Mouse (Mus musculus) brain, adult 2 months (tissue): ENCODE results near the gene Dpagt1.
"Not testable (repeated sequence)": the region's sequence is repeated elsewhere in the genome, so short reads cannot be mapped to it uniquely, and the experiment has no call there.

Experiments
- DNase-seq: peaks from one replicate; pipeline ENCODE4 v3.0.0; 2011; ENCODE audit warnings: low read depth, low spot score

Gene Dpagt1

DNA sequence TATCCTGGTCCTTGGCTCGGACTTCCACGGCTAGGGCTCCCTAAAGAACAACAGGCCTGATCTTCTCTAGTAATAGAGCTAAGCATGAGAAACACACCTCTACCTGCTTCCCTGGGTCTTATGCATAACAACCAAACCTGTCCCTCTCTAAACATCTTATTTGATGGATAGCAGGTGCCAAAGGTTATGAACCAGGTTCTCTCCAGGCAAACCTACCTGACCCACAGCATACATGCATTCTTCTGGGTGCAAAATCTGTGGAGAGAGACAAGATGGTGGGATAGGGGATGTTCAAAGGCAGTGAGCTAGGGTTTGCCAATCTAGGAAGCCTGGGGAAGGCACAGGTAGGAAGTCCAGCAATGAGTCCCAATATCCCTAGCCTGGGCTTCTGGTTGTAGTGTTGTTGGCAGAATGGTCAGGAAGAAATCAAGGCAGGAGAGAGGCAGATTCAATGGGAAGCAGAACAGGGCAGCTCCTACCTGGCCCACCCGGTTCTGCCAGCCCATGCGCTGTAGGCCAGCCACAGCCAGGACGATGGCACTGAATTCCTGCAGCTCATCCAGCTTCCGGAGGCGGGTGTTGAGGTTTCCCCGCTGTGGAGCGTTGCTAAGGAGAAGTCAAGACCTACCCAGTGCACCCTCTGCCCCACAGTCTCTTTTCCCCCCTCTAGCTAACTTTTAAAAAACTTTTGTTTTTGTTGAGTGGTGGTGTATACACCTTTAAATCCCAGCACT lies 11.8 kb downstream of the Dpagt1 start:
- DNase-seq: no peak

DNA sequence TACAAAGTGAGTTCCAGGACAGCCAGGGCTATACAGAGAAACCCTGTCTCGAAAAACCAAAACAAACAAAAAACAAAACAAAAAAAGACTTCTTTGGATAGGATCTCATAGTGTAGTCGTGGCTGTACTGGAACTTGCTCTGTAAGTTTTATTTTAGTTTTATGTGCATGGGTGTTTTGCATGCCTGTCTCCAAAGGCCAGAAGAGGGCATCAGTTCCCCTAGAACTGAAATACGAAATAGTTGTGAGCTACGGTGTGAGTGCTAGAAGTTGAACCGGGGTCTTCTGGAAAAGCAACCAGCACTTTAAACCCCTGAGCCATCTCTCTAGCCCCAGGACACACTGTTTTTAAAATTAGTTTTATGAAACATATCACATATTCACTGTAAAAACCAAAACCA lies 12.8 kb downstream of the Dpagt1 start:
- DNase-seq: no peak

DNA sequence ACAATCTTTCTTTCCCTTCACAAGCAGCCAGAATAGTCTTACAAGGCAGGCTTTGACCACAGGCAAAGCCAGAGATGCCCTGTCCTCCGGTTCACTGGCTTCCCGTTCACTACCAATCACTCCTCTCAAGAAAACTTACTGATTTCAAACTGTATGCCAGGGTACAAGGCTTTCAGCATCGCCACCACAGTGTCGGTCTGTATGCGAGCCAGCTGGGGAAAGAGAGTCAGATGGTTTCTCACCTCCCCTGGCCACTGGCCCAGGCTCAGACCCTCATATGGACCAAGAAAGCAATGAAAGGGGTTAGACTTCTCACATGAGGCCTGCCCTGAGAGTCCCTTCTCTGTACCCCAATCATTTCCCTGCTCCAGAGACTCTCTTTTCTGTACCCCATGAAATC lies 15.7 kb downstream of the Dpagt1 start:
- DNase-seq: no peak

DNA sequence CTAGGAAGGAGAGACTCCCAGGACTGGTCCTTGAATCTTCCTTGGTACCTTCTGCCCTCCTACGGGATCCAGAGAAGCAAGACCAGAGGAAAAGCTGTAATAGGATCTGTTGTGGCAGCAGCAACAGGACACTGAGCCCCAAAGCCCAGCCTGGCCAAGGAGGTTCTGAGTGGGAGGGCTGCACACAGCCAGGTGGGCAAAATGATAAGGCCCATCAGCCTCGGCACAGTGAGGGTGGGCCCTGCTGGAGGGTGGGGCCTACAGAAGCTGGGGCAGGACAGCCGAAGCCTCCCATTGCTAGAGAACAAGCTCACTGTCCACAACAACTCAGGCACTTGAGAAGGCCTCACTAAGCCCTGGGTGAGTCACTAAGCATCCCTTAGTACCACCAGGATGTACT lies 16.4 kb downstream of the Dpagt1 start:
- no peak for DNase-seq

DNA sequence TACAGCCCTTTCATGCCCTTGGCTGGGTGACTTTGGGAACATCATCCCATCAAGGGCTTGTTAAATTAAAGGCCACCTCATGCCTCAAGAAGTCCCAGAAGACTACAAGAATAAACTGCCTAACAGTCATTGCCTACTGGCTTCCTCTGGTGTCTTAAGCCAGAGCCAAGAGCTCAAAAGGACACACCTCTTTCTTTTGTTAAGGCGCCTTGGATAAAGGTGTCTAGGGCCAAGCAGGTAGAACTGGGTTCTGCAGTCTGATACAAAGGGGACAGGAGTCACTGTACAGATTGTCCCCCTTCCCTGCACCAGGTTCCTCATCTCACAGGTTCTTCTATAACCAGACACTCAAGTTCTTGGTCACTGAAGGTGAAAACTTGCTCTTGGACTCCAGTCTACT lies 16.8 kb downstream of the Dpagt1 start:
- no peak for DNase-seq

DNA sequence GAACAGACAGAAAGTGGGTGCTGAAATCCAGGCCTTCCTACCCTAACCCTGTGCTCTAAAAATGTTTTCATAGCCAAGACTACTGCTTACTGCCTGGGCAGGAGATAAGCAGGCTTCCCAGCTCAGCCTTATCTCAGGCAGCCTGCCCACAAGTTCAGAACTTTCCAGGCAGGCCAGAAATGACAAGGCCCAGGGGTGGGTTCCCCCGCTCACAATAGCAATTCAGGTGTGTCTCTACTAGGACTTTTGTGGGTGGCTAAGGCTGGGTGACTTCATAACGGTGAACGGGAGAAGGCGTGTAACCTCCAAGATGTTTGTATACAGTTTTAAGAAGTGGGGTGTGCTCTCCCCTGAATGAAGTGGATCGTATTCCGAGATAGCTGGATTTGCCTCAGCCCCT lies 17.5 kb downstream of the Dpagt1 start:
- DNase-seq: peak; percentile 24

DNA sequence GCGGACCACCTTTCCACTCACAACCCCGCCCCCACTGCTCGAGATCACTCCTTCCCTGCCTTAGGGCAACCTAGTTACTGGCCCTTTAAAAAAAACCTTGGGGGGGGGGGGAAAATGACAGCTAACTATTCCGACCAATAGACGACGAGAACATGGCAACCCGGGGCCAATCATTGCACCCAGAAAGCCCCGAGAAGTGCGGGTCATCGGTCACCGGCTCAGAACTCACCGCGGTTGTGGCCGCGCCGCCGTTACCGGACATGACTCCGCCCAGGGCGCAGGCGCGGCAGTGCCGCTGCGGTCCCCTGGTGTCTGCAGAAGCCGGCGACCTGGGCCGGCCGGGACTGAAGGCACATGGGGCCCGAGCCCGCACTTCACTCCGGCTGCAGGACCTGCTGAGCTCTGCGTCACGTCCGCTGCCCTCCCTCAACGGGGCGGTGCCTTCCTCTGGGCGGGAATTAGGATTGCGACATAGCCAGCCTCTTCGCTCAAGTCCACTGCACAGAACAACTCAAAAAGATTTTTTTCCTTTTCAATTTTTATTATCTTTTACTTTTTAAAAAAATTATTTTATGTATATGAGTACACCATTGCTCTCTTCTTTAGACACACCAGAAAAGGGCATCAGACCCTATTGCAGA lies 18.1 kb downstream of the Dpagt1 start, which contains the start of gene Hmbs:
TSS of gene Hmbs (minus strand) at position 448 of the 641 bp plus-strand sequence.
- DNase-seq: peak; percentile 97

DNA sequence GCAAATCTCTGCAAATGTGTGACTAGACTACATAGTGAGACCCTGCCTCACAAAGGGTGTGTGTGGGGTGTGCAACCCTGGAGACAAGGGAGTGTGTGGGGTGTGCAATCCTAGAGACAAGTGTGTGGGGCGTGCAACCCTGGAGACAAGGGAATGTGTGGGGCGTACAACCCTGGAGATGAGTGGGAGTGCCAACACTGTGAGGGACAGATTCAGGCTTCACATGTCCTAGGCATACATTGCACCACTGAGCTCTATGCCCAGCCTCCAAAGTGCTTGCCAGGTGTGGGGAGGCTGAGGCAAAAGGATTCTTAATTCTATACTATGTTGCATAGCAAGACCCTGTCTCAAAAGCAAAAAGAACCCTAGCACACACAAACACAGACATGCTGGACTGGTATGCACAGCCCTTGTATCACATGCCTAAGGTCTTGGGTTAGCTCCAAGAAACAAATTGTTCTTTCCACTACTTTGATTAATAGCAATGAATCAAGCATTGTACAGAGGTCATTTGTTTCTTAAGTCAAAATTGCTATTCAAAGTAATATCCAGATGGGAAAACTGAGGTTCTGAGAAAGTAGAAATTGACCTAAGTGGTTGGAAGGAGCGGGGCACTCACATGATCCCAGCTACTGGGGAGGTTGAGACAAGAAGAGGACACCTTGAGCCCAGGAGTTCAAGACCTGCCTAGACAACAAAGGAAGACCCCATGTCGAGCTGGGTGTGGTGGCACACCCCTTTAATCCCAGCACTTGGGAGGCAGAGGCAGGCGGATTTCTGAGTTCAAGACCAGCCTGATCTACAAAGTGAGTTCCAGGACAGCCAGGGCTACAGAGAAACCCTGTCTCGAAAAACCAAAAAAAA lies 20.0 kb downstream of the Dpagt1 start:
- peak; percentile 47 for DNase-seq

DNA sequence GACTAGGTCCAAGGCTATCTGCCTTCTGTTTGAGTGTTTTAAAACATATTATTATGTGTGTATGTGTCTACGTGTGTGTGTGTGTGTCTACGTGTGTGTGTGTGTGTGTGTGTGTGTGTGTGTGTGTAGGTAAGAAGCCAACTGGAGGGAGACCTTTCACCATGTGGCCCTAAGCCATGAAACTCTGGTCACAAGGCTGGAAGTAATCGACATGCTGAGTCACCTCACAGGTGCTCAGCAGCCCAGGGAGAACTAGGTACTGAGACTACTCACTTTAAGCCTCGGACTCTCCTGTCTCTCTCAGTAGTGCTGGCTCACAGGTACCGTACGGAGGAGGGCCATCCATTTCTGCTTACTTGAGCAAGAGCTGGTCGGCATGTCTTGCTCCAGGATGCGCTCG lies 21.3 kb downstream of the Dpagt1 start:
- no peak for DNase-seq

DNA sequence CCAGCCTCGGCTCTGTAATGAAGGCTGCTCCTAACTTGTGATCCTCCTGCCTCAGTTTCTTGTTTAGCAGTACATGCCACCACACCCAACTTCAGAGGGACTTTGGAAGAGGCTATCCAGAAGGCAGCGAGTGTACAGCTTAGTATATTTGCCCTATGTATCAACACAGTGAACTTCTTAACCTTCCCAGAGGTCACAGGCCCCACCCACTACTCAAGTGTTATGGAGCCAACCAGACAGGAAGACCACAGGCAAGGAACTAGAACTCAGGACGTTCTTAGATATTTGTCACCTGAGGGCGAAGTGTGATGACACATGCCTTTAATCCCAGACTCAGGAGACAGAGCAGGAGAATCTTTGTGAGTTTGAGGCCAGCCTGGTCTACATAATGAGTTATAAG lies 21.8 kb downstream of the Dpagt1 start:
- no peak for DNase-seq

DNA sequence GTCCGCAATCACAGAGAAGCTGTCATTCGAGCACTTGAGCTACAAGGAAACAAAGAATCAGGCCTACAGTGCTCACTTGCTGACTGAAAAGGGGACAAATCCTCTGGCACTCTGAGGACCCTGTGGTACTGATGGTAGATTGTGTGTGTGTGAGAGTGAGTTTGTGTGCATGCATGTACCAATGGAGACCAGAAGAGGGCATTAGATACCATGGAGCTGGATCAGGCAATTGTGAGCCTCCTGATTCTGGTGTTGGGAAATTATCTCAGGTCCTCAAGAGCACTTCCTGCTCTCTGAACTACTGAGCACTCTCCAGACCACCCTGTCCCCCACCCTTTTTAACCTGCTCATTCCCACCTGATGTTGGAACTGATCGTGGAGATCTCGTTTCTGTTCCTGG lies 22.7 kb downstream of the Dpagt1 start:
- DNase-seq: no peak

DNA sequence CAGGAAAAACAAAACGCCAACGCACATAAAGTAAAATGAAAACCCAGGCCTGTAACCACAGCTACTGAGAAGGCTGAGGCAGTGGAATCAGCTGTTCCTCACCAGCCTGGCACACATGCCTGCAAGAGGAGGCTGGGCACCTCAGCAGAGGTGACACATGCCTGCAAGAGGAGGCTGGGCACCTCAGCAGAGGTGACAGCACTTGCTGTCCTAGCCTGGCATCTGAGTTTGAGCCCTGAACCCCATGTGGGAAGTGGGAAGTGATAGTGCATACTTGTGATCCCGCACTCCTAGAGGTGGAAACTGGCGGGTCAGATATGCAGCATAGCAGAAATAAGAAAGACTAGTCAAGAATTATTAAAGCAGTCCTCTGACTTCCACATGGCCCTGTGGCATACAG lies 25.6 kb downstream of the Dpagt1 start:
- DNase-seq: peak; percentile 45

DNA sequence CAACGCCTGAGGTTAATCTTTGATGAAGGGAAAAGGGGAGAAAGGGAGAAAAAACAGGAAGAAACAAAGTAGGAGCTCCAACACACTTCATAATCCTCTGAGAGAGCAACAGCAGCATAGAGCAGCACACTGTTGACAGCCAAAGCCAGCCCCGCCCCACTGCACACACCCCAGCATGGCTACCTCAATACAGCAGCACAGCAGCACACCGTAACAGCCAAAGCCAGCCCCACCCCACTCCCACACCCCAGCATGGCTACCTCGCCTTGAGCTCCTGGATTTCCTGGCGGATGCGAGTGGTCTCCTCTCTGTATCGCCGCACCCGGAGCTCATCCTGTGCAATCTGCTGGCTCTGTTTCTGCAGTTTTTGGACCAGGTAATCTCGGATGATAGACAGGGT lies 26.5 kb downstream of the Dpagt1 start:
- DNase-seq: no peak

DNA sequence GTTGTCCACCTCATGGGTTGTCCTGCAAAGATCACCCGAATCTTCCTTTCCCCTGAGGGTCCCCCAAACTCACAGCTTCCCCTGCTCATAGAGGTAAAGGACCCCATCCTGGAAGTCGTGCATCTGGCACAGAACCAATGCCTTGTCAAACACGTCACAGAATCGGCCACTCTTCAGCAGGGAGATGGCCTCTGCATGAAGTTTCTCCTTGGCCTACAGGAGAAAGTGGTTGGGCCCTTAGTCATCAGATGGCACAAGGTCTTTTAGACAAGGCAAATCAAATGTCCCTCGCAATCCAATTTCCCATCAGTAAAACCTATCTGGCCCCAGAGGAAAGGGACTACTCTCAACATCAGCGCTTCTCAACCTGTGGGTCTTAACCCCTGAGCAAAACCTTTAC lies 27.3 kb downstream of the Dpagt1 start:
- DNase-seq: no peak

DNA sequence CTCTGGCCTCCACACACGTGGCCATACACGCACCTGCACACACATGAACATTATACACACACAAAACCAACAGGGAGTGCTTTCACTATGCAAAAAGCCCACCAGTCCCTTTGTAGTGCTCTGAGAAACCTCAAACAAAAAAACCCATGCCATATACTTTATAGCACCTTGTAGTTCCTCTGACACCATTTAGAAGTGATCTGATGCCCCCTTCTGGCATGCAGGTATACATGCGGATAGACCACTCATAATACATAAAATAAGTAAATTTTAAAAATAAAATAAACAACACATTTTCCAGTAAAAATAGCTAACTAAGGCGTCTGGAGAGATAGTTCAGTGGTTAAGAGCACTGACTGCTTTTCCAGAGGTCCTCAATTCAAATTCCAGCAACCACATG lies 31.4 kb downstream of the Dpagt1 start:
- DNase-seq: peak; percentile 23

DNA sequence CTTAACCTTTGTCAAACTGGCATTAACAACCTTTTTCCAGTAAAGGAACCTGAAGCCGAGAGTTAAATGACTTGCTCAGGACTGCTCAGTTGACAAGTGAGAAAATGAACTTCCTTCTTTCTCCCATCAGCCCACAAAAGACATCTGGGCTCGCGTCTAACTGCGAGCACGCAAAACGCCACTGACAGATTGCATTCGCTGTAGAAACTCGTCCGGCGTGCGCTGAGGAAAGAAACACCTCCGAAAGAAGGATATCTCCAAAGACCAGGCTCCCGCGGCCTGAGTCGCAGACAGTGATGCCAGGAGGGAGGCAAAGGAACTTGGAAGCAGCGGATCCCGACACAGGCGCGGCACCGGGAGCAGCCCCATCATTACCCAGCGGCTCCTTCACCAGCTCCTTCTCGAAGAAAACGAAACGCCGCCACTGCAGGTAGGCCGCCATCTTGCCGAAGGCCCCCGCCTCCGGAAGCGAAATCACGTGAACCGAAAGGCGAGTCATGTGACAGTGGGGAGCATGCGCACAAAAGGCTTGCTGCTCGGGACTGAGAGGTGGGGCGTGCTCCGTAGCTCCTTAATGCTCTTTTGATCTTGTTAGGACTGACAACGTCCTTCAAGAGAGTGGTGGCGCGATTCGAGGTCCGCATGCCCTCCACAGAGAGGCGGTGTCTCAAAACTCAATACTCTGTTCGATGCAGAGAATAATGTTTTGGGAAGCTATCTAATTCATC lies 35.5 kb downstream of the Dpagt1 start, which contains the start of gene Vps11:
TSS of gene Vps11 (minus strand) at position 481 of the 728 bp plus-strand sequence.
- DNase-seq: peak; percentile 98

DNA sequence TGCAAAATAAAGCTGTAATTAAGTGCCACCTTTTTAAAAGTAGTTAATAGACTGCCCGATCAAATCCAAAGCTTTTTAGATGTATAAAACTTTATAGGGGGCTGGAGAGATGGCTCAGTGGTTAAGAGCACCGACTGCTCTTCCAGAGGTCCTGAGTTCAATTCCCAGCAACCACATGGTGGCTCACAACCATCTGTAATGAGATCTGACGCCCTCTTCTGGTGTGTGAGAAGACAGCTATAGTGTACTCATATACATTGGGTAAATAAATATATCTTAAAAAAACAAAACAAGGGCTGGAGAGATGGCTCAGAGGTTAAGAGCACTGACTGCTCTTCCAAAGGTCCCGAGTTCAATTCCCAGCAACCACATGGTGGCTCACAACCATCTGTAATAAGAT lies 36.1 kb downstream of the Dpagt1 start:
- DNase-seq: not testable (repeated sequence)

DNA sequence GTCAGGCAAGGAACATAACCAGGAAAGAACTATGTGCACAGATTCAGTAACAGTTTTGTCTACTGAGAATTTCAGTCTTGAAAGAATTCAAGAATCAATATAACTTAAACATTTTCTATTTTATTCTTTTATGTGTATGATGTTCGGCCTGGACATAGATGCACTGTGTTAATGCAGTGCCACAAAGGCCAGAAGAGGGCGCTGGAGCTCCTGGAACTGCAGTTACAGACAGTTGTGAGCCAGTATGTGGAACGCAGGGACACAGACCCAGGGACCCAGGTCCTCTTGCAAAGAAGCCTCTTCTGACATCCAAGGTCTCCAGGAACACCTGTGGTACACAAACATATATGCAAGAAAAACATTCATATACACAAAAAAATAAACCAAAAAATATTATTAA lies 38.7 kb downstream of the Dpagt1 start:
- peak; percentile 26 for DNase-seq

DNA sequence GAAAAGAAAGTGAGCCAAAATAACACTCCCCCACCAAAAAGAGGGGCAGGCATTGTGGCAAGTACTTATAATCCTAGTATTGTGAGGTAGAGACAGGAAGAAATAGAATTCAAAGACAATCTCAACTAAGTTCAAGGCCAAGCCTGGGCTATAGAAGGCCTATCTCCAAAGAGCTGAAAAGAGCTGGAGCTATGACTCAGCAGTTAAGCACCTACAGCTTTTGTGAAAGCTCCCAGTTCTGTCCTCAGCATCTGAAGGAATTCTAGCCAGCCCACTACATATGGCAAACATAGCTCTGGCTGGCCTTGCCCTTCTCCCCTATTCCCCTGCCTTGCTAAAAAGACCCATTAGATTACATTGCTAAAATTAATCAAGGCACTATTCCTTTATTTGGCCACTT lies 47.6 kb downstream of the Dpagt1 start:
- no peak for DNase-seq

DNA sequence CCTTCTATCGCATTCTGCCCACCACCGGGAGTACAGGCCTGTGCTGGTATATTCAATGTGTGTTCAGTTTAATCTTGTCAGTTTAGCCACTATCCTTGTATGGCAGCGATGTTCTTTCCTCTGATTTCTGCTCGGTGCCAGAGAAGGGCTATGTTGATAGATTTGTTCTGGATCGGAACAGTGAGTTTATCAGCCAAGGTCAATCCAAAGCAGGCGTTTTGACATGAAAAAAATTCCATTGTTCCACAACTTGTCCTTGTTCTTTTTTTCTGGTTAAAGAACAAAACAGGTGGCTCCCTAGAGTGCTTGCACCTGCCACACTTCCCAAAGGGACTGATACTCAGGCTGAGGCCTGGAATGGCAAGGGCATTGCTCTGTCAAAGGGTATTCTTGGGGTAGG lies 50.3 kb downstream of the Dpagt1 start:
- DNase-seq: no peak

DNA sequence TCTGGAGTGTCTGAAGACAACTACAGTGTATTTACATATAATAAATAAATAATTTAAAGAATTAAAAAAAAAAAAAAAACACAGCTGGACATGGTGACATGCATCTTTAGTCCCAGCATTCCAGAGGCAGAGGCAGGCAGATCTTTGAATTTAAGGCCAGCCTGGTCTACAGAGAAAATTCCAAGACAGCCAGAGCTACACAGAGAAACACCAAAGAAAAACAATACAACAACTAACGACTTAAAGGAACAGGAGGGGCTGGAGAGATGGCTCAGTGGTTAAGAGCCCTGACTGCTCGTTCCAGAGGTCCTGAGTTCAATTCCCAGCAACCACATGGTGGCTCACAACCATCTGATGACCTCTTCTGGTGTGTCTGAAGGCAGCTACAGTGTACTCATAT lies 51.5 kb downstream of the Dpagt1 start:
- not testable (repeated sequence) for DNase-seq
